Mouse (Mus musculus) ovary, adult 10 weeks (tissue): ENCODE measurements around the gene Neurod2. TPM values are rescaled to one million over a fixed set of nuclear protein-coding genes. Genes with fewer than 3 reads are reported as not detected.

Experiments
- polyA plus RNA-seq: library from polyadenylated mRNA; stranded (reverse); fragments of 350-450 nt; fragmentation: Illumina TruSeq; extraction: RNeasy Lipid Tissue Mini Kit (QIAGEN cat#74804); gene quantifications from one replicate; pipeline ENCODE4 v1.2.3, GENCODE M21; 2014

Neurod2 gene
- polyA plus RNA-seq = not detected

DNA sequence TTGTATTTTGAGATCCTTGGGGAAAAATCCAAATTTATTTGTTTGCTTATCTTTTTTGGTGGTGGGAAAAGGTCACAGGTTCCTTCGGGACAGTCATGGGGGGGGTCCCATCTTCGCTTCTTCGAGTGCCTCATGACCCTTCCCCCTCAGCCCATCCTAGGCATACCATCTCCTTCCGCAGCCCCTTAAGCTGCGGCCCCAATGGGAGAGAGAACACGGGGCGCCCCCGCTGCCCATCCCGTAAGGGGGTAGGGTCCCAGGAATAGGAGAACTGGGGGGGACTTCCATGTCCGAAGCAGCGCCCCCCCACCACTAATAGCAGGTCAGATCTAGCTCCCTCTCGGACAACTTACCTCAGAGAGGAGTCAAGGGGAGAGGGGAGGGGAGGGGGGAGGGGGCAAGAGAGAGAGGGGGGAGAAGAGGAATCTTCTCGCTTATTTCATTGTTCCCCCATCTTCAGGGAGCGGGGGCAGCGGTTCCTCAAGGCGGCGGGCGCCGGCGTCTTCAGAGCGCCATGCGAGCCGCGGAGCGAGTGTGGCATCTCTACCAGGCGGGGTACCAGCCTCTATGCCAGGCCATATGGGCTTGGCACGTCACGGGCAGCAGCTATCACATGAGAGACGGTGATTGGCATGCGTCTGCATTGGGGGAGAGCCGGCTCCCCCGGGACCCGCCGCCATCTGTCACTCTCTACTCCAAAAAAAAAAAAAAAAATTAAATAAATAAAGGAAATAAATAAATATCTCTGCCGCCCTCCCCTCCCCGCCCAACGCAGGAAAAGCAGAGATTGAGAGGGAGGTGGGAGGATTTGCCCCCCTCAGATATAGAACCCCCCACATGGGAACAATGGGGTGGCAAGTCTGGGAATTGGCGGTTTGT lies at the start of gene Neurod2:
Gene Neurod2, minus strand, starts transcription at position 568 of the 879 bp plus-strand sequence.

DNA sequence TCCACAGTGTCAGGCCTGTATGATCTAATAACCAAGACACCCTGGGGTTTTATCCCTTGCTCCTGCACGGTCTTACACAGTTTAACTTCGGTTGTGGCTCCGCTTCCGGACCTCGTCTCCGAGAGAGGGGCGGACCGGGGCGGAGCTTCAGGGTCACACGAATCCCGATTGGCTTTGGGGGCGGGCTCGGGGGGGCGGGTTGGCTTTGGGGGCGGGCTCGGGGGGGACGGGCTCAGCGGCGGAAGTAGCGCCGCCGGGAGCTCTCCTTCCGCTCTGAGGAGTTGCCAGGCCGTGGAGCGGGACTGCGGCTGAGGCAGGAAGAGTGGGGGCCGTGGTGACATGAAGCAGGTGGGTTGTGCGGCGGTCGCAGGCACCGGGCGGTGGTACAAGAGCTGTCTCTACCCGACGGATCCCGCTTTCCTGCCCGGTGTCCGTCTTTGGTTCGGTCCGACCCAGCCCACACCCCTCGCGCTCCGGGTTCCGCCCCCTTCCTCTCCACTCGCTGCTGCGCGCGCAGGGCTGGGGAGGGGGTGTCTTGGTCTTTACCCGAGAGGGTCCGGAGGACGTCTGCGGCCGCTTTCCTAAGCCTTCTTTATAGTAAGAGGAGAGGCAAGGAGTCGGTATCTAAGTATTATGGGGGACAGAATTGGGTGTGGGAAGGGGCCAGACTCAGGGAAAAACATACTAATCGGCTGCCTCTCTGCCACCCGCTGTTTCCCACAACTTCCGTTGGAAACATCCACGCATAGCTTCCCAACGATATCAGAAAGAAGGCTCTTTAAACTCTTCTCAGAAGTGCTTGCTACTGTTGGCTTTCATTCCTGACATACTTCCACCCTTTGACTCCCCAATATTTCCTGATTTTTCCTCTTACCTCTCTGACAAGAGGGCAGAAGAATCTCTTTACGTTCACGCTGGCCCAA lies 29.0 kb upstream of the Neurod2 start, which contains the start of gene Stard3:
Gene Stard3, plus strand, starts transcription at position 208 of the 923 bp plus-strand sequence.

DNA sequence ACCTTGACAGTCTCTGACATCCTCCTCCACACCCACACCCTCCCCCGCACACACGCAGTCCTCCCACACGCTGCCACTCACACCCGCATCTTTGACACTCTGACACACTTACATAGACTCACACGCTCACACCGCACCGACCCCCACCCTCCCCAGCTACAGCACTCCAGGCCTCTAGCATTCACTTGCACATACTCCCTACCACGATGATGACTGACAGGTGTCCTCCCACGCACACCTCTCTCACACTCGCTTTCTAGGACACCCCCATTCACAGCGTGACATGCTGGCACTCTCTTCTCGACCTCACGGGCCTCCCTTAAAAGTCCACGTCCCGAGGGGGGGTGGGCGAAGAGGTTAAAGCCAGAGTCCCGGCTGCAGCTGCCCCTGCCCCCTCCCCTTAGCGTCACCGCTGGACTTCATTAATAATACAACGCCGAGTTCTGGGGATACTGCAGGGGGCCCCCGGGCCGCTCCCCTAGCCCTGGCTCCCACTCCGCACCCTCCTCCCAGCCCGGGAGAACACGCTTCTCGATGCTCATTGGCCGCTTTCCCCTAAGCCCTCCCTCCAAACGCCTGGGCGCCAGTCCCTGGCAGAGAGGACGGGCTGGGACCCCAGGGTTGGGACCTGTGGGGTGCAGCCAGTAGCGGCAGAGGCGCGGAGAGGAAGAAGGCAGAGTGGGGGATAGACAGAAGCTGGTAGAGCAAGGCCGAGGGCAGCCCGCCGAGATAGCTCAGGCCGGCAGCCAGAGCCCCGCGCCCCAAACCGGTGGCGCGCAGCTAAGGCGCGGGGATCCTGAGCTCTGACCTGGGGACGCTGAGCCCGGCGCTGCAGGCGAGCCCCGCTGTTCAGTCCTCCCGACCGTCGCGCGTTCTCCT lies 18.9 kb upstream of the Neurod2 start, which contains the start of gene Ppp1r1b:
Gene Ppp1r1b, plus strand, starts transcription at position 322 of the 879 bp plus-strand sequence.

Other genes starting within 250 kb of the Neurod2 start
- gene Fbxl20, start 179.2 kb downstream of the Neurod2 start, polyA plus RNA-seq = 27.7 TPM
- 47.4 TPM for gene Med1, start 136.4 kb downstream of the Neurod2 start, polyA plus RNA-seq
- gene Cdk12, start 126.6 kb downstream of the Neurod2 start, polyA plus RNA-seq = 39.3 TPM
- gene Ppp1r1b, start 18.8 kb upstream of the Neurod2 start, polyA plus RNA-seq = 1.1 TPM
- 0.91 TPM for gene Stard3, start 28.7 kb upstream of the Neurod2 start, polyA plus RNA-seq
- gene Tcap, start 54.2 kb upstream of the Neurod2 start, polyA plus RNA-seq = not detected
- not detected for gene Pnmt, start 56.8 kb upstream of the Neurod2 start, polyA plus RNA-seq
- gene Pgap3, start 70.8 kb upstream of the Neurod2 start, polyA plus RNA-seq = not detected
- gene Erbb2, start 82.8 kb upstream of the Neurod2 start, polyA plus RNA-seq = 0.71 TPM
- 30.3 TPM for gene Mien1, start 109.3 kb upstream of the Neurod2 start, polyA plus RNA-seq
- gene Grb7, start 116.7 kb upstream of the Neurod2 start, polyA plus RNA-seq = 0.31 TPM
- gene Ikzf3, start 216.4 kb upstream of the Neurod2 start, polyA plus RNA-seq = 0.31 TPM
- 0.60 TPM for gene Zpbp2, start 221.4 kb upstream of the Neurod2 start, polyA plus RNA-seq